ENCODE assay signal across 7 mouse cellular contexts in genomic region chr1:134513876-134514590, GRCm38 (mm10). TPM values are rescaled to one million over a fixed set of nuclear protein-coding genes. Genes with fewer than 3 reads are reported as not detected.
A peak's percentile ranks its signal among the peaks of the same experiment; 100 is the strongest.
DNase-seq lines count a peak whose midpoint lies in the region; ATAC-seq lines count a peak whose summit lies in the region.

No protein-coding gene starts in this region.

- no peak for ATAC-seq in forebrain, embryonic 11.5 days (replicated peaks; ENCODE audit: low FRiP score)
- ATAC-seq in midbrain, embryonic 11.5 days (ENCODE audit: low FRiP score): no peak

- H3K9ac ChIP-seq in forebrain, embryonic 11.5 days (ENCODE audit: low read length): no peak overlapping the region
- H3K9ac ChIP-seq in midbrain, embryonic 11.5 days (ENCODE audit: low read length): no peak overlapping the region; the same call in 1 of the 2 replicates

- H3K27ac ChIP-seq in brown adipose tissue, adult 24 weeks (replicated peaks; ENCODE audit: low read depth, low read length): no peak overlapping the region
- no peak overlapping the region for H3K27ac ChIP-seq in forebrain, embryonic 11.5 days (ENCODE audit: low read depth, low read length)
- H3K27ac ChIP-seq in limb, embryonic 10.5 days: peak overlapping the region; percentile 70; the same call in 1 of the 2 replicates
- H3K27ac ChIP-seq in midbrain, embryonic 11.5 days (ENCODE audit: low read depth, low read length): no peak overlapping the region

- no peaks in the 10 kb centered on the region for H3K4me1 ChIP-seq in brown adipose tissue, adult 24 weeks (ENCODE audit: control insufficient read depth, insufficient read depth, insufficient read length, low read length)
- peaks cover 13% of the 10 kb centered on the region; the same call in 1 of the 2 replicates for H3K4me1 ChIP-seq in forebrain, embryonic 11.5 days (replicated peaks; ENCODE audit: control insufficient read depth, insufficient read depth, low read length)
- H3K4me1 ChIP-seq in limb, embryonic 10.5 days: peaks cover 26% of the 10 kb centered on the region
- peaks cover 6% of the 10 kb centered on the region for H3K4me1 ChIP-seq in midbrain, embryonic 11.5 days (ENCODE audit: control insufficient read depth, insufficient read depth, low read length)

- no peak for DNase-seq in forebrain, embryonic 11.5 days (ENCODE audit: low spot score)
- DNase-seq in limb, embryonic 10.5 days (ENCODE audit: low spot score): no peak
- DNase-seq in midbrain, embryonic 11.5 days (ENCODE audit: low spot score, missing footprints): no peak
- no peak for DNase-seq in thymus, postnatal 4 days
- DNase-seq in testis, postnatal 14 days (ENCODE audit: low spot score): no peak
- DNase-seq in layer of hippocampus, adult 9-11 months: no peak

- peak overlapping the region; percentile 66; the same call in 1 of the 2 replicates for H3K4me2 ChIP-seq in forebrain, embryonic 11.5 days (ENCODE audit: low read depth, low read length, severe bottlenecking)
- peak overlapping the region; percentile 64 for H3K4me2 ChIP-seq in midbrain, embryonic 11.5 days

- H3K36me3 ChIP-seq in forebrain, embryonic 11.5 days (ENCODE audit: control insufficient read depth, insufficient read depth, low read length): no peaks in the 10 kb centered on the region
- H3K36me3 ChIP-seq in limb, embryonic 10.5 days: peaks cover 3% of the 10 kb centered on the region; the same call in 1 of the 2 replicates
- no peaks in the 10 kb centered on the region for H3K36me3 ChIP-seq in midbrain, embryonic 11.5 days (ENCODE audit: control insufficient read depth, insufficient read depth, low read length)

- H3K4me3 ChIP-seq in brown adipose tissue, adult 24 weeks (ENCODE audit: insufficient read depth, low read depth, low read length): peak overlapping the region; percentile 58
- H3K4me3 ChIP-seq in forebrain, embryonic 11.5 days (ENCODE audit: low read depth, low read length): peak overlapping the region; percentile 33
- peak overlapping the region; percentile 53 for H3K4me3 ChIP-seq in limb, embryonic 10.5 days
- H3K4me3 ChIP-seq in midbrain, embryonic 11.5 days (ENCODE audit: low read depth, low read length): peak overlapping the region; percentile 30

- H3K9me3 ChIP-seq in forebrain, embryonic 11.5 days (ENCODE audit: control insufficient read depth, low read length): no peaks in the 10 kb centered on the region
- no peaks in the 10 kb centered on the region for H3K9me3 ChIP-seq in limb, embryonic 10.5 days (replicated peaks)
- H3K9me3 ChIP-seq in midbrain, embryonic 11.5 days (ENCODE audit: control insufficient read depth, low read length): no peaks in the 10 kb centered on the region

- peaks cover 8% of the 10 kb centered on the region; the same call in 1 of the 2 replicates for H3K27me3 ChIP-seq in forebrain, embryonic 11.5 days (ENCODE audit: control insufficient read depth, insufficient read depth, low read length)
- H3K27me3 ChIP-seq in limb, embryonic 10.5 days (ENCODE audit: low read depth, poor library complexity, severe bottlenecking): peaks cover 48% of the 10 kb centered on the region
- H3K27me3 ChIP-seq in midbrain, embryonic 11.5 days (ENCODE audit: control insufficient read depth, insufficient read depth, low read length): peaks cover 11% of the 10 kb centered on the region

- WGBS in forebrain, embryonic 11.5 days: 44% methylated on average over 16 of the region's 16 CpGs
- 46% methylated on average over 16 of the region's 16 CpGs for WGBS in limb, embryonic 10.5 days
- 40% methylated on average over 16 of the region's 16 CpGs for WGBS in midbrain, embryonic 11.5 days

RNA-seq across cellular contexts. Expression of gene Rabif, which starts 19.6 kb away (rescaled TPM):
- polyA plus RNA-seq in brown adipose tissue, adult 24 weeks (2012; ENCODE audit: insufficient read depth, insufficient read length, missing spikeins): 24.7 and 25.4 TPM in 2 replicates
- polyA plus RNA-seq in forebrain, embryonic 11.5 days (2014; fragmentation: Nextera tagmentation; extraction: Ambion mirVana): 42.7 and 45.3 TPM in 2 replicates
- polyA plus RNA-seq in limb, embryonic 10.5 days (2016; fragmentation: Nextera tagmentation; extraction: Ambion mirVana): 36.6 and 38.2 TPM in 2 replicates
- polyA plus RNA-seq in midbrain, embryonic 11.5 days (2014; fragmentation: Nextera tagmentation; extraction: Ambion mirVana): 47.4 and 48.1 TPM in 2 replicates

RNA-seq across cellular contexts. Expression of gene Mgat4e, which starts 35.4 kb away (rescaled TPM):
- not detected in 2 replicates for polyA plus RNA-seq in brown adipose tissue, adult 24 weeks (2012; ENCODE audit: insufficient read depth, insufficient read length, missing spikeins)
- polyA plus RNA-seq in forebrain, embryonic 11.5 days (2014; fragmentation: Nextera tagmentation; extraction: Ambion mirVana): not detected in 2 replicates
- not detected in 2 replicates for polyA plus RNA-seq in limb, embryonic 10.5 days (2016; fragmentation: Nextera tagmentation; extraction: Ambion mirVana)
- polyA plus RNA-seq in midbrain, embryonic 11.5 days (2014; fragmentation: Nextera tagmentation; extraction: Ambion mirVana): not detected in 2 replicates

RNA-seq across cellular contexts. Expression of gene Kdm5b, which starts 45.9 kb away (rescaled TPM):
- 6.8 and 8.9 TPM in 2 replicates for polyA plus RNA-seq in brown adipose tissue, adult 24 weeks (2012; ENCODE audit: insufficient read depth, insufficient read length, missing spikeins)
- polyA plus RNA-seq in forebrain, embryonic 11.5 days (2014; fragmentation: Nextera tagmentation; extraction: Ambion mirVana): 83.9 and 84.4 TPM in 2 replicates
- 67.1 and 81.9 TPM in 2 replicates for polyA plus RNA-seq in limb, embryonic 10.5 days (2016; fragmentation: Nextera tagmentation; extraction: Ambion mirVana)
- polyA plus RNA-seq in midbrain, embryonic 11.5 days (2014; fragmentation: Nextera tagmentation; extraction: Ambion mirVana): 74.0 and 85.3 TPM in 2 replicates

RNA-seq across cellular contexts. Expression of gene Klhl12, which starts 58.7 kb away (rescaled TPM):
- polyA plus RNA-seq in brown adipose tissue, adult 24 weeks (2012; ENCODE audit: insufficient read depth, insufficient read length, missing spikeins): 7.0 and 9.9 TPM in 2 replicates
- 34.1 and 36.3 TPM in 2 replicates for polyA plus RNA-seq in forebrain, embryonic 11.5 days (2014; fragmentation: Nextera tagmentation; extraction: Ambion mirVana)
- polyA plus RNA-seq in limb, embryonic 10.5 days (2016; fragmentation: Nextera tagmentation; extraction: Ambion mirVana): 41.6 and 43.7 TPM in 2 replicates
- polyA plus RNA-seq in midbrain, embryonic 11.5 days (2014; fragmentation: Nextera tagmentation; extraction: Ambion mirVana): 31.0 and 31.7 TPM in 2 replicates
